Mouse (Mus musculus) limb, embryonic 15.5 days (tissue): Measurements from ENCODE around the gene Gm7579. TPM values are rescaled to one million over a fixed set of nuclear protein-coding genes. Genes with fewer than 3 reads are reported as not detected.
"Not testable (repeated sequence)": the region's sequence is repeated elsewhere in the genome, so short reads cannot be mapped to it uniquely, and the experiment has no call there.

Experiments used
- ATAC-seq: fragments of 200-750 bp; cut with Nextera tagmentation; 2 replicates; pipeline ENCODE4 v1.8.0; 2017; ENCODE audit warnings: low read depth, moderate TSS enrichment; ENCODE audit not compliant: insufficient number of reproducible peaks, low FRiP score, low TSS enrichment
- H3K27ac ChIP-seq: fragments of 300-500 bp; sonication (generic); 2 replicates; pipeline ENCODE4 v1.5.1; 2015; ENCODE audit warnings: moderate library complexity, mild to moderate bottlenecking, inconsistent platforms
- H3K27me3 ChIP-seq: fragments of 300-500 bp; sonication (generic); 2 replicates; pipeline ENCODE4 v1.6.1; 2015; ENCODE audit warnings: inconsistent platforms
- H3K36me3 ChIP-seq: fragments of 300-500 bp; sonication (generic); 2 replicates; pipeline ENCODE4 v1.6.1; 2015; ENCODE audit warnings: inconsistent platforms
- H3K4me1 ChIP-seq: fragments of 300-500 bp; sonication (generic); 2 replicates; pipeline ENCODE4 v1.6.1; 2015; ENCODE audit warnings: inconsistent platforms
- H3K4me2 ChIP-seq: fragments of 300-500 bp; sonication (generic); 2 replicates; pipeline ENCODE4 v1.6.1; 2015; ENCODE audit warnings: mild to moderate bottlenecking, inconsistent platforms
- H3K4me3 ChIP-seq: fragments of 300-500 bp; sonication (generic); 2 replicates; pipeline ENCODE4 v1.5.1; 2015; ENCODE audit warnings: mild to moderate bottlenecking, inconsistent platforms
- H3K9ac ChIP-seq: fragments of 300-500 bp; sonication (generic); 2 replicates; pipeline ENCODE4 v1.6.1; 2015; ENCODE audit warnings: inconsistent platforms
- H3K9me3 ChIP-seq: fragments of 300-500 bp; sonication (generic); 2 replicates; pipeline ENCODE4 v1.6.1; 2016; ENCODE audit warnings: inconsistent platforms
- WGBS: fragments of 180-500 bp; shearing (Covaris S2); methylation state at CpG from one replicate; pipeline ENCODE4 v1.1.7; 2015; 5-methylcytosine and 5-hydroxymethylcytosine counted together
- polyA plus RNA-seq: library from polyadenylated mRNA; unstranded; fragments of >200 nt; fragmentation: Nextera tagmentation; extraction: Ambion mirVana; gene quantifications from 2 replicates; pipeline ENCODE4 v1.2.1, GENCODE M21; 2015

The Gm7579 gene
- polyA plus RNA-seq, 1 experiment from 2014 or later, result not detected

GRCm38 (mm10) chr7:142224518-142224917 is 12.9 kb downstream of the Gm7579 start:
- Histone ChIP-seq H3K9ac (no peak overlapping the region), H3K9me3 (no peaks in the 10 kb centered on the region), H3K4me3 (no peak overlapping the region), H3K4me1 (no peaks in the 10 kb centered on the region; the same call in 1 of the 2 replicates), H3K27me3 (no peaks in the 10 kb centered on the region), H3K27ac (no peak overlapping the region), H3K36me3 (no peaks in the 10 kb centered on the region), H3K4me2 (no peak overlapping the region)
- WGBS, result 37% methylated on average over 2 of the region's 2 CpGs
- no peak for ATAC-seq

GRCm38 (mm10) chr7:142229871-142230270 is 18.2 kb downstream of the Gm7579 start, which contains the start of gene Krtap5-5:
Gene Krtap5-5 (minus strand): TSS chr7:142229971.
- not testable (repeated sequence) for H3K4me3 ChIP-seq, ATAC-seq, H3K9ac ChIP-seq, H3K9me3 ChIP-seq, H3K36me3 ChIP-seq, H3K27me3 ChIP-seq, H3K4me1 ChIP-seq, H3K27ac ChIP-seq, H3K4me2 ChIP-seq
- 38% methylated on average over 3 of the region's 3 CpGs for WGBS

- no peak overlapping the region for H3K4me2 ChIP-seq
These were observed 19.9 kb downstream of the Gm7579 start for GRCm38 (mm10) chr7:142231540-142231939.

GRCm38 (mm10) chr7:142240978-142241377 is 29.3 kb downstream of the Gm7579 start, which contains the start of gene Gm40460:
Gene Gm40460 (minus strand): TSS chr7:142241078.
- Histone ChIP-seq H3K4me1 (no peaks in the 10 kb centered on the region), H3K27ac (no peak within 1 kb of the TSS), H3K9ac (no peak within 1 kb of the TSS), H3K36me3 (no peaks in the 10 kb centered on the region), H3K4me3 (no peak within 1 kb of the TSS), H3K4me2 (no peak within 1 kb of the TSS), H3K27me3 (no peaks in the 10 kb centered on the region), H3K9me3 (no peaks in the 10 kb centered on the region)
- 29% methylated on average over 2 of the region's 2 CpGs for WGBS
- ATAC-seq, result no peak

More at GRCm38 (mm10) chr7:142231540-142231939, 19.9 kb downstream of the Gm7579 start:
- 37% methylated on average over 1 of the region's 1 CpGs for WGBS
- no peak overlapping the region for H3K4me3 ChIP-seq
- no peaks in the 10 kb centered on the region for H3K4me1 ChIP-seq
- H3K9me3 ChIP-seq, result no peaks in the 10 kb centered on the region; the same call in 1 of the 2 replicates
- no peak for ATAC-seq
- H3K27me3 ChIP-seq, result no peaks in the 10 kb centered on the region
- no peaks in the 10 kb centered on the region for H3K36me3 ChIP-seq
- no peak overlapping the region for H3K27ac ChIP-seq
- H3K9ac ChIP-seq, result no peak overlapping the region

GRCm38 (mm10) chr7:142249824-142250223 is 38.2 kb downstream of the Gm7579 start:
- no peak overlapping the region for H3K9ac ChIP-seq
- no peak overlapping the region for H3K4me2 ChIP-seq
- 0% methylated on average over 1 of the region's 1 CpGs for WGBS
- H3K9me3 ChIP-seq, result no peaks in the 10 kb centered on the region
- no peak overlapping the region for H3K27ac ChIP-seq
- ATAC-seq, result no peak
- H3K4me1 ChIP-seq, result no peaks in the 10 kb centered on the region
- H3K36me3 ChIP-seq, result no peaks in the 10 kb centered on the region
- no peak overlapping the region for H3K4me3 ChIP-seq
- H3K27me3 ChIP-seq, result peaks cover 3% of the 10 kb centered on the region; the same call in 1 of the 2 replicates

GRCm38 (mm10) chr7:142255517-142255916 is 43.9 kb downstream of the Gm7579 start:
- Histone ChIP-seq H3K36me3 (no peaks in the 10 kb centered on the region), H3K4me2 (no peak overlapping the region), H3K4me1 (no peaks in the 10 kb centered on the region), H3K9me3 (no peaks in the 10 kb centered on the region), H3K9ac (no peak overlapping the region), H3K27ac (no peak overlapping the region), H3K4me3 (no peak overlapping the region), H3K27me3 (no peaks in the 10 kb centered on the region; the same call in 1 of the 2 replicates)
- ATAC-seq, result no peak
- WGBS, result 1% methylated on average over 2 of the region's 2 CpGs

- not testable (repeated sequence) for H3K27ac ChIP-seq, H3K4me3 ChIP-seq, H3K9me3 ChIP-seq, H3K4me1 ChIP-seq, ATAC-seq, H3K4me2 ChIP-seq, H3K9ac ChIP-seq, H3K27me3 ChIP-seq, H3K36me3 ChIP-seq
- WGBS, result 42% methylated on average over 1 of the region's 1 CpGs
These were observed 46.6 kb downstream of the Gm7579 start, which contains the start of gene Gm2431 for GRCm38 (mm10) chr7:142258254-142258653. Gene Gm2431 (minus strand): TSS chr7:142258354.

Other genes with a start within 250 kb of the Gm7579 start
- gene Mob2, start 150.8 kb upstream of the Gm7579 start, polyA plus RNA-seq, result 78.2 and 82.2 TPM in 2 replicates
- gene Dusp8, start 116.0 kb upstream of the Gm7579 start, polyA plus RNA-seq, result 5.5 and 6.9 TPM in 2 replicates
- gene Gm45618, start 91.1 kb upstream of the Gm7579 start, polyA plus RNA-seq, result not detected in 2 replicates
- gene Gm39115, start 75.8 kb upstream of the Gm7579 start, polyA plus RNA-seq, result not detected in 2 replicates
- gene Gm45337, start 67.3 kb upstream of the Gm7579 start, polyA plus RNA-seq, result not detected in 2 replicates
- gene Gm29735, start 54.7 kb upstream of the Gm7579 start, polyA plus RNA-seq, result not detected in 2 replicates
- not detected in 2 replicates for gene Gm4553, start 46.1 kb upstream of the Gm7579 start, polyA plus RNA-seq
- gene Krtap5-2, start 35.9 kb upstream of the Gm7579 start, polyA plus RNA-seq, result not detected in 2 replicates
- not detected in 2 replicates for gene Gm10153, start 21.5 kb upstream of the Gm7579 start, polyA plus RNA-seq
- gene Krtap5-3, start 10.5 kb upstream of the Gm7579 start, polyA plus RNA-seq, result not detected in 2 replicates
- not detected in 2 replicates for gene Krtap5-5, start 18.1 kb downstream of the Gm7579 start, polyA plus RNA-seq
- not detected in 2 replicates for gene Gm40460, start 29.2 kb downstream of the Gm7579 start, polyA plus RNA-seq
- gene Gm2431, start 46.5 kb downstream of the Gm7579 start, polyA plus RNA-seq, result not detected in 2 replicates
- gene Gm4559, start 62.5 kb downstream of the Gm7579 start, polyA plus RNA-seq, result not detected in 2 replicates
- not detected in 2 replicates for gene Krtap5-1, start 85.3 kb downstream of the Gm7579 start, polyA plus RNA-seq
- not detected in 2 replicates for gene Krtap5-4, start 91.7 kb downstream of the Gm7579 start, polyA plus RNA-seq
- gene Ifitm10, start 161.9 kb downstream of the Gm7579 start, polyA plus RNA-seq, result 4.0 and 4.6 TPM in 2 replicates
- not detected in 2 replicates for gene Gm49369, start 170.8 kb downstream of the Gm7579 start, polyA plus RNA-seq
- 392 and 426 TPM in 2 replicates for gene Ctsd, start 176.2 kb downstream of the Gm7579 start, polyA plus RNA-seq
- 6.3 and 6.7 TPM in 2 replicates for gene Syt8, start 223.0 kb downstream of the Gm7579 start, polyA plus RNA-seq
- gene Tnni2, start 229.9 kb downstream of the Gm7579 start, polyA plus RNA-seq, result 136 and 529 TPM in 2 replicates
- 57.3 and 63.3 TPM in 2 replicates for gene Lsp1, start 248.9 kb downstream of the Gm7579 start, polyA plus RNA-seq